Mouse (Mus musculus): ENCODE measurements around the gene Gm13290. TPM values are rescaled to one million over a fixed set of nuclear protein-coding genes. Genes with fewer than 3 reads are reported as not detected.
"Not testable (repeated sequence)": the region's sequence is repeated elsewhere in the genome, so short reads cannot be mapped to it uniquely, and the experiment has no call there.

Gm13290 gene
- total RNA-seq, 2 experiments from 2014 or later: not detected

DNA sequence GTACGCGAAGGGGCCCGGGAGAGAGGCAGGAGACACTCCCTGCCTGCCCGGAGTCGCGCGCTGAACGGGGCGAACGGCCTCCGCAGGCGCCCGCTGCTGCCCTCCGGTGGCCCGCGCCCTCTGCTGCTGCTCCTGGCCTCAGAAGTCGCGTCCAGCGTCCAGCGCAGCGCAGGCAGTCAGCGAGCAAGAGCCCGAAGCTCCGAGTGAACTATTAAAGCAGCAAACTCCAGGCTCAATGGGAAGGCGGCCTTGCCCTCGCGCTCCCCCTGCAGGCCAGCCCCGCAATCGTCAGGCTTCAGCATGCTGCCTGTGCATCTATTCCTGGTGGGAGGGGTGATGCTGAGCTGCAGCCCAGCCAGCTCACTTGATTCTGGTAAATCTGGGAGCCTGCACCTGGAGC is 5.9 kb downstream of the Gm13290 start, which contains the start of gene Gm13272:
Gene Gm13272 (plus strand): TSS at position 301 of the 400 bp plus-strand sequence.
- DNase-seq (ENCODE audit: low spot score in 2 of 2); intact Hi-C loops (cut with DNase I): not testable (repeated sequence)

DNA sequence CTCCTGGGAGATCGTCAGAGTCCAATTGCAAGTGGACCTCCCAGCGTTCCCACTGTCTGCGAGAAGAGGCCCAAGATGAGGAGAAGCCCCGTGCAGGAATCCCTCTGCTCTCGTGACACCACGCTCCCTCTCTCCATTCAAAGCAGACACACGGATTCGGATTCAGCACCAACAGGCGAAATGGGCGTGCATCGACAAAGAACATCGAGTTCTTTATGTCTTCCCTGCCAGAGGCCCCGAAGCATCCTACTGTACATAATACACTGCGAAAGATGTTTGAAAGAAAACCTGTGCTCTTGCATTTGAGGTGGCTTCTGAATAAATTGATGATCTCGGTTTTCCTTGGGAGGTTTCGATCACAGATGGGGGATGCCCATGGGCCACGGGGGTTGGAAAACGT is 6.7 kb downstream of the Gm13290 start:
- DNase-seq (ENCODE audit: low spot score in 2 of 2); intact Hi-C loops (cut with DNase I): not testable (repeated sequence)

DNA sequence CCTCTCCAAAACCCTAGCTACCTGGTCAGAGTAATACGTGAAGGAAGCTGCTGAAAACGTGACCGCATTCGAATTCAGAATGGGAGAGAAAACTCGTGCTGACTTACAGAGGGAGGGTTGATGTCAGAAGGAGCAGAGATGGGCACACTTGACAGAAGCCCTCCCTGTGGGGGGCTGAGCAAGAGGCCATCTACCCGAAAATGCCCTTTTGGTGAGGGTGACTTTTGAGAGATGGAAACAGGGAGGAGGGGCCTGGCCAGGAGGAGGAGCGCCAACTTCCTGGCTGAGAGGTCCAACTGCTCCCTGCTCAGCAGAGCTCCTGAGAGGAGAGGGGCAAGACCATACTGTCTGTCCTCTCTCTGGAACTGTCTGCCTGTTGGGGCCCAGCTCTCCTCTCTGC is 8.2 kb downstream of the Gm13290 start, which contains the start of gene Ifnz:
Gene Ifnz (plus strand): TSS at position 301 of the 400 bp plus-strand sequence.
- intact Hi-C loops (cut with DNase I); DNase-seq (ENCODE audit: low spot score in 2 of 2): not testable (repeated sequence)

DNA sequence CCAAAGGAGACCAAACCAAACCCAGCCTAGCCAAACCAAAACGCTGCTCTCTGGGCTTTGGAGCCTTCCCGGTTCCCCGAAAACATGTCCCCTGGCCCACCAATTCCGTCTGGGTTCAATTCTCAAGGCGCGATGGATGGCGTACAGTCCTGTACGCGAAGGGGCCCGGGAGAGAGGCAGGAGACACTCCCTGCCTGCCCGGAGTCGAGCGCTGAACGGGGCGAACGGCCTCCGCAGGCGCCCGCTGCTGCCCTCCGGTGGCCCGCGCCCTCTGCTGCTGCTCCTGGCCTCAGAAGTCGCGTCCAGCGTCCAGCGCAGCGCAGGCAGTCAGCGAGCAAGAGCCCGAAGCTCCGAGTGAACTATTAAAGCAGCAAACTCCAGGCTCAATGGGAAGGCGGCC is 8.7 kb downstream of the Gm13290 start:
- intact Hi-C loops (cut with DNase I); DNase-seq (ENCODE audit: low spot score in 2 of 2): not testable (repeated sequence)

DNA sequence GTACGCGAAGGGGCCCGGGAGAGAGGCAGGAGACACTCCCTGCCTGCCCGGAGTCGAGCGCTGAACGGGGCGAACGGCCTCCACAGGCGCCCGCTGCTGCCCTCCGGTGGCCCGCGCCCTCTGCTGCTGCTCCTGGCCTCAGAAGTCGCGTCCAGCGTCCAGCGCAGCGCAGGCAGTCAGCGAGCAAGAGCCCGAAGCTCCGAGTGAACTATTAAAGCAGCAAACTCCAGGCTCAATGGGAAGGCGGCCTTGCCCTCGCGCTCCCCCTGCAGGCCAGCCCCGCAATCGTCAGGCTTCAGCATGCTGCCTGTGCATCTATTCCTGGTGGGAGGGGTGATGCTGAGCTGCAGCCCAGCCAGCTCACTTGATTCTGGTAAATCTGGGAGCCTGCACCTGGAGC is 11.8 kb downstream of the Gm13290 start, which contains the start of gene Gm13276:
Gene Gm13276 (plus strand): TSS at position 301 of the 400 bp plus-strand sequence.
- intact Hi-C loops (cut with DNase I); DNase-seq (ENCODE audit: low spot score in 2 of 2): not testable (repeated sequence)

DNA sequence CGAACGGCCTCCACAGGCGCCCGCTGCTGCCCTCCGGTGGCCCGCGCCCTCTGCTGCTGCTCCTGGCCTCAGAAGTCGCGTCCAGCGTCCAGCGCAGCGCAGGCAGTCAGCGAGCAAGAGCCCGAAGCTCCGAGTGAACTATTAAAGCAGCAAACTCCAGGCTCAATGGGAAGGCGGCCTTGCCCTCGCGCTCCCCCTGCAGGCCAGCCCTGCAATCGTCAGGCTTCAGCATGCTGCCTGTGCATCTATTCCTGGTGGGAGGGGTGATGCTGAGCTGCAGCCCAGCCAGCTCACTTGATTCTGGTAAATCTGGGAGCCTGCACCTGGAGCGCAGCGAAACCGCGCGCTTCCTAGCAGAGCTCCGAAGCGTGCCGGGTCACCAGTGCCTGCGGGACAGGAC is 14.8 kb downstream of the Gm13290 start, which contains the start of gene Gm13277:
Gene Gm13277 (plus strand): TSS at position 231 of the 400 bp plus-strand sequence.
- peak; percentile 70 to 75 for DNase-seq (ENCODE audit: low spot score in 2 of 2)
- intact Hi-C loops (cut with DNase I): not testable (repeated sequence)

DNA sequence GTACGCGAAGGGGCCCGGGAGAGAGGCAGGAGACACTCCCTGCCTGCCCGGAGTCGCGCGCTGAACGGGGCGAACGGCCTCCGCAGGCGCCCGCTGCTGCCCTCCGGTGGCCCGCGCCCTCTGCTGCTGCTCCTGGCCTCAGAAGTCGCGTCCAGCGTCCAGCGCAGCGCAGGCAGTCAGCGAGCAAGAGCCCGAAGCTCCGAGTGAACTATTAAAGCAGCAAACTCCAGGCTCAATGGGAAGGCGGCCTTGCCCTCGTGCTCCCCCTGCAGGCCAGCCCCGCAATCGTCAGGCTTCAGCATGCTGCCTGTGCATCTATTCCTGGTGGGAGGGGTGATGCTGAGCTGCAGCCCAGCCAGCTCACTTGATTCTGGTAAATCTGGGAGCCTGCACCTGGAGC is 17.6 kb downstream of the Gm13290 start, which contains the start of gene Gm13278:
Gene Gm13278 (plus strand): TSS at position 301 of the 400 bp plus-strand sequence.
- DNase-seq (ENCODE audit: low spot score in 2 of 2); intact Hi-C loops (cut with DNase I): not testable (repeated sequence)

DNA sequence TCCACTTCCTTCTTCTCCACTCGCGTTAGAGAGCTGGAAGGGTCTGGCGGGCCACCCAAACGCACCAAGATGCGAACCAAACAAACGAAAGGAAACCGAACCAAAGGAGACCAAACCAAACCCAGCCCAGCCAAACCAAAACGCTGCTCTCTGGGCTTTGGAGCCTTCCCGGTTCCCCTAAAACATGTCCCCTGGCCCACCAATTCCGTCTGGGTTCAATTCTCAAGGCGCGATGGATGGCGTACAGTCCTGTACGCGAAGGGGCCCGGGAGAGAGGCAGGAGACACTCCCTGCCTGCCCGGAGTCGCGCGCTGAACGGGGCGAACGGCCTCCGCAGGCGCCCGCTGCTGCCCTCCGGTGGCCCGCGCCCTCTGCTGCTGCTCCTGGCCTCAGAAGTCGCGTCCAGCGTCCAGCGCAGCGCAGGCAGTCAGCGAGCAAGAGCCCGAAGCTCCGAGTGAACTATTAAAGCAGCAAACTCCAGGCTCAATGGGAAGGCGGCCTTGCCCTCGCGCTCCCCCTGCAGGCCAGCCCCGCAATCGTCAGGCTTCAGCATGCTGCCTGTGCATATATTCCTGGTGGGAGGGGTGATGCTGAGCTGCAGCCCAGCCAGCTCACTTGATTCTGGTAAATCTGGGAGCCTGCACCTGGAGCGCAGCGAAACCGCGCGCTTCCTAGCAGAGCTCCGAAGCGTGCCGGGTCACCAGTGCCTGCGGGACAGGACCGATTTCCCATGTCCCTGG is 20.5 kb downstream of the Gm13290 start, which contains the start of gene Gm13275:
Gene Gm13275 (plus strand): TSS at position 552 of the 740 bp plus-strand sequence.
- intact Hi-C loops (cut with DNase I): not testable (repeated sequence)
- peak; percentile 20 to 41 for DNase-seq (ENCODE audit: low spot score in 2 of 2)

DNA sequence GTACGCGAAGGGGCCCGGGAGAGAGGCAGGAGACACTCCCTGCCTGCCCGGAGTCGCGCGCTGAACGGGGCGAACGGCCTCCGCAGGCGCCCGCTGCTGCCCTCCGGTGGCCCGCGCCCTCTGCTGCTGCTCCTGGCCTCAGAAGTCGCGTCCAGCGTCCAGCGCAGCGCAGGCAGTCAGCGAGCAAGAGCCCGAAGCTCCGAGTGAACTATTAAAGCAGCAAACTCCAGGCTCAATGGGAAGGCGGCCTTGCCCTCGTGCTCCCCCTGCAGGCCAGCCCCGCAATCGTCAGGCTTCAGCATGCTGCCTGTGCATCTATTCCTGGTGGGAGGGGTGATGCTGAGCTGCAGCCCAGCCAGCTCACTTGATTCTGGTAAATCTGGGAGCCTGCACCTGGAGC is 23.5 kb downstream of the Gm13290 start, which contains the start of gene Gm13279:
Gene Gm13279 (plus strand): TSS at position 301 of the 400 bp plus-strand sequence.
- intact Hi-C loops (cut with DNase I): not testable (repeated sequence)

DNA sequence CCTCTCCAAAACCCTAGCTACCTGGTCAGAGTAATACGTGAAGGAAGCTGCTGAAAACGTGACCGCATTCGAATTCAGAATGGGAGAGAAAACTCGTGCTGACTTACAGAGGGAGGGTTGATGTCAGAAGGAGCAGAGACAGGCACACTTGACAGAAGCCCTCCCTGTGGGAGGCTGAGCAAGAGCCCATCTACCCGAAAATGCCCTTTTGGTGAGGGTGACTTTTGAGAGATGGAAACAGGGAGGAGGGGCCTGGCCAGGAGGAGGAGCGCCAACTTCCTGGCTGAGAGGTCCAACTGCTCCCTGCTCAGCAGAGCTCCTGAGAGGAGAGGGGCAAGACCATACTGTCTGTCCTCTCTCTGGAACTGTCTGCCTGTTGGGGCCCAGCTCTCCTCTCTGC is 25.7 kb downstream of the Gm13290 start, which contains the start of gene Gm13285:
Gene Gm13285 (plus strand): TSS at position 301 of the 400 bp plus-strand sequence.
- DNase-seq (ENCODE audit: low spot score in 2 of 2); intact Hi-C loops (cut with DNase I): not testable (repeated sequence)

More for the DNA sequence above, 23.5 kb downstream of the Gm13290 start, which contains the start of gene Gm13279:
- DNase-seq (ENCODE audit: low spot score in 2 of 2): not testable (repeated sequence)

DNA sequence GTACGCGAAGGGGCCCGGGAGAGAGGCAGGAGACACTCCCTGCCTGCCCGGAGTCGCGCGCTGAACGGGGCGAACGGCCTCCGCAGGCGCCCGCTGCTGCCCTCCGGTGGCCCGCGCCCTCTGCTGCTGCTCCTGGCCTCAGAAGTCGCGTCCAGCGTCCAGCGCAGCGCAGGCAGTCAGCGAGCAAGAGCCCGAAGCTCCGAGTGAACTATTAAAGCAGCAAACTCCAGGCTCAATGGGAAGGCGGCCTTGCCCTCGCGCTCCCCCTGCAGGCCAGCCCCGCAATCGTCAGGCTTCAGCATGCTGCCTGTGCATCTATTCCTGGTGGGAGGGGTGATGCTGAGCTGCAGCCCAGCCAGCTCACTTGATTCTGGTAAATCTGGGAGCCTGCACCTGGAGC is 29.3 kb downstream of the Gm13290 start, which contains the start of gene Gm13287:
Gene Gm13287 (plus strand): TSS at position 301 of the 400 bp plus-strand sequence.
- DNase-seq (ENCODE audit: low spot score in 2 of 2); intact Hi-C loops (cut with DNase I): not testable (repeated sequence)

DNA sequence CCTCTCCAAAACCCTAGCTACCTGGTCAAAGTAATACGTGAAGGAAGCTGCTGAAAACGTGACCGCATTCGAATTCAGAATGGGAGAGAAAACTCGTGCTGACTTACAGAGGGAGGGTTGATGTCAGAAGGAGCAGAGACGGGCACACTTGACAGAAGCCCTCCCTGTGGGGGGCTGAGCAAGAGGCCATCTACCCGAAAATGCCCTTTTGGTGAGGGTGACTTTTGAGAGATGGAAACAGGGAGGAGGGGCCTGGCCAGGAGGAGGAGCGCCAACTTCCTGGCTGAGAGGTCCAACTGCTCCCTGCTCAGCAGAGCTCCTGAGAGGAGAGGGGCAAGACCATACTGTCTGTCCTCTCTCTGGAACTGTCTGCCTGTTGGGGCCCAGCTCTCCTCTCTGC is 31.6 kb downstream of the Gm13290 start, which contains the start of gene Gm13288:
Gene Gm13288 (plus strand): TSS at position 301 of the 400 bp plus-strand sequence.
- DNase-seq (ENCODE audit: low spot score in 2 of 2); intact Hi-C loops (cut with DNase I): not testable (repeated sequence)

DNA sequence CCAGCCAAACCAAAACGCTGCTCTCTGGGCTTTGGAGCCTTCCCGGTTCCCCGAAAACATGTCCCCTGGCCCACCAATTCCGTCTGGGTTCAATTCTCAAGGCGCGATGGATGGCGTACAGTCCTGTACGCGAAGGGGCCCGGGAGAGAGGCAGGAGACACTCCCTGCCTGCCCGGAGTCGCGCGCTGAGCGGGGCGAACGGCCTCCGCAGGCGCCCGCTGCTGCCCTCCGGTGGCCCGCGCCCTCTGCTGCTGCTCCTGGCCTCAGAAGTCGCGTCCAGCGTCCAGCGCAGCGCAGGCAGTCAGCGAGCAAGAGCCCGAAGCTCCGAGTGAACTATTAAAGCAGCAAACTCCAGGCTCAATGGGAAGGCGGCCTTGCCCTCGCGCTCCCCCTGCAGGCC is 32.1 kb downstream of the Gm13290 start:
- intact Hi-C loops (cut with DNase I); DNase-seq (ENCODE audit: low spot score in 2 of 2): not testable (repeated sequence)

DNA sequence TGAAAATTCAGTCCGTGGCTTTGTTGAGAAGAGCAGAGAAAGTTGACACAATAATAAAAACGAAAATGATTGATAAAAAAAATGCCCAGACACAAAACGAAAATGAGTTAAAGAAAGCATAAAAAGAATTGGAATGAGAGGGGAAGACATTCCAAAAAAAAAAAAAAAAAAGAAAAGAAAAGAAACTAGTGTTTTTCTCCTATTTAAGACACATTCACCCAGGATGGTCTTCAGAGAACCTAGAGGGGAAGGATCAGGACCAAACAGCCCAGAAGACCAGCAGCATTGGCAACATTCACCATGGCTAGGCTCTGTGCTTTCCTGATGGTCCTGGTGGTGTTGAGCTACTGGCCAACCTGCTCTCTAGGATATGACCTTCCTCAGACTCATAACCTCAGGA is 42.3 kb downstream of the Gm13290 start, which contains the start of gene Ifna7:
Gene Ifna7 (plus strand): TSS at position 301 of the 400 bp plus-strand sequence.
- DNase-seq (ENCODE audit: low spot score in 2 of 2): no peak
- intact Hi-C loops (cut with DNase I): no loop called here

DNA sequence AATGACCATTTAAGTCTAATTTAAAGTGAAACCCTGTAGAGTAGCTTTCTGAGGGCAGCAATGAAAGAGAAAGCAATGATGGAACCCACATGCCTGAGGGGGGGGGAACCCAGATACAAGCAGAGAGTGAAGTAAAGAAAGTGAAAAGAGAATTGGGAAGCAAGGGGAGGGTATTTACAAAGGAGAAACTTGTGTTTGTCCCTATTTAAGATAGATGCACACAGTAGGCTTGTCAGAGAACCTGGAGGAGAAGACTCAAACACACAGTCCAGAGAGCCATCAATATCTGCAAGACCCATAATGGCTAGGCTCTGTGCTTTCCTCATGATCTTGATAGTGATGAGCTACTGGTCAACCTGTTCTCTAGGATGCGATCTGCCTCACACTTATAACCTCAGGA is 46.0 kb downstream of the Gm13290 start, which contains the start of gene Ifna11:
Gene Ifna11 (plus strand): TSS at position 301 of the 400 bp plus-strand sequence.
- DNase-seq (ENCODE audit: low spot score in 2 of 2): no peak
- intact Hi-C loops (cut with DNase I): no loop called here

DNA sequence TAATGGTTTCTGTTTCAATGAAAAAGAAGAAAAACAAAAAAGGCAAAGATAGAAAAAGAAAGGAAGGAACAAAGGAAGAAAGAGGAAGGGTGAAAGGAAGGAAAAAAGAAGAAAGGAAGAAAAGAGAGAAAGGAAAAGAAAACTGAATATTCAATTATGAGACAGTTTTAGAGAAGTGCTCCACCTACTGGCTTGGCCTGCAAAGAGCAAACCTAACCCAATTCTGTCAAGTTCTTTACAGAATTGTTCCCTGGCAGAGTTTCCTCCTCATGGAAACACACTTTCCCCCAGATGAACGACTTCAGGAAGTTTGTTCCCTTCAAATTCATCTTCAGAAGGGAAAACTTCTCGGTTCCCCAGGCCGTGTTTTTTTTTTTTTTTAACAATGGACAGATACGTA is 49.4 kb downstream of the Gm13290 start:
- DNase-seq (ENCODE audit: low spot score in 2 of 2): peak; percentile 9 to 37
- intact Hi-C loops (cut with DNase I): no loop called here
